8 mouse cellular contexts compared by ENCODE assay signal in the genomic region with DNA sequence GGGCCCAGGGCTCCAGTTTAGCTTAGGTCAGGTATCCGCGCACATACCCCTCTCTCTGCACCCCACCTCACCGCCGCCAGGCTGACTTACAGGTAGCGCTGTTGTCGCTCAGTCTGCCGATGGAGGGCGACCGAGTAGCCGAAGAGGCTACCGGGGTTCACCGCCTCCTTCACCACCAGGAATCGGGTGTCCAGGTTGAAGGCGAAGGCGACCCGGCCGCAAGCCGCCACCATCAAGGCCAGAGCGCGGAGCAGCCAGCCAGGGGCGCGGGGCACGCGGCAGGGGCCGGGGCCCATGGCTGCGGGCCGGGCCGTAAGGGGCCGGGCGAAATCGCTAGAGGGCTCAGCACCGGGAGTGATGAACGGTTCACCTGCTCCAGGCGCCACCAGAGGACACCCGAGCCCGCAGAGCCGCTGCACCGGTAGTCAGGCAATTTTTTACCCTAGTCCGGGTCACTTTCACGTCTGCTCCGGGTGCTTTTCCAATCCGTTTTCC. TPM values are rescaled to one million over a fixed set of nuclear protein-coding genes. Genes with fewer than 3 reads are reported as not detected.
A peak's percentile ranks its signal among the peaks of the same experiment; 100 is the strongest.
DNase-seq lines count a peak whose midpoint lies in the region; ATAC-seq and TF ChIP-seq lines count a peak whose summit lies in the region.
"Had no signal": no experiment of that assay in that cellular context is flagged by ENCODE, and none has a peak within 500 bp of the region (broad histone marks: within the 10 kb centered on the region; RNA-seq: fewer than 3 reads in every experiment).

No protein-coding gene starts in this region.

- H3K9me3 ChIP-seq in forebrain, embryonic 15.5 days: no peaks in the 10 kb centered on the region
- H3K9me3 ChIP-seq in hindbrain, embryonic 15.5 days: no peaks in the 10 kb centered on the region
- no peaks in the 10 kb centered on the region for H3K9me3 ChIP-seq in megakaryocyte, embryonic 14.5 days

- peak overlapping the region; percentile 86 for H3K4me3 ChIP-seq in brown adipose tissue, adult 24 weeks (ENCODE audit: insufficient read depth, low read depth, low read length)
- H3K4me3 ChIP-seq in forebrain, embryonic 15.5 days: peak overlapping the region; percentile 80
- H3K4me3 ChIP-seq in hindbrain, embryonic 15.5 days: peak overlapping the region; percentile 68
- peak overlapping the region; percentile 85 for H3K4me3 ChIP-seq in megakaryocyte, embryonic 14.5 days (replicated peaks)

- CTCF ChIA-PET in Patski (lab: Charles Lee): interaction anchor here (0.9 to 6.2 kb wide), 11 partner anchors 9 to 41 kb away, joined by 3 to 56 read pairs (median 6); no protein-coding TSS in a partner anchor

- POLR2A ChIA-PET in Patski (lab: Charles Lee): interaction anchor here (0.9 to 4.2 kb wide), 6 partner anchors 11 to 52 kb away, joined by 3 to 29 read pairs (median 14); no protein-coding TSS in a partner anchor

- in situ Hi-C loops in Patski (cut with MboI; ENCODE audit: low pct_unique_long_range_greater_than_20kb): loop anchor here (25.0 kb wide), 1 partner anchor 1186 kb away; a partner anchor contains a TSS

- H3K27ac ChIP-seq in brown adipose tissue, adult 24 weeks (replicated peaks; ENCODE audit: low read depth, low read length): peak overlapping the region; percentile 71
- peak overlapping the region; percentile 67 for H3K27ac ChIP-seq in forebrain, embryonic 15.5 days (replicated peaks)
- peak overlapping the region; percentile 82 for H3K27ac ChIP-seq in hindbrain, embryonic 15.5 days (replicated peaks)

- peak overlapping the region; percentile 100 for H3K4me2 ChIP-seq in forebrain, embryonic 15.5 days (replicated peaks)
- H3K4me2 ChIP-seq in hindbrain, embryonic 15.5 days: peak overlapping the region; percentile 91

- ATAC-seq in Patski: peak; percentile 17
- ATAC-seq in forebrain, embryonic 15.5 days (replicated peaks): peak; percentile 64
- peak; percentile 73 for ATAC-seq in hindbrain, embryonic 15.5 days (ENCODE audit: low FRiP score, low read depth)

- under 1% methylated on average over 42 of the region's 42 CpGs for WGBS in forebrain, embryonic 15.5 days
- under 1% methylated on average over 37 of the region's 42 CpGs for WGBS in hindbrain, embryonic 15.5 days

- intact Hi-C loops in left cerebral cortex, postnatal 14 days (cut with DNase I): loop anchor here (2.0 kb wide), 1 partner anchor 31 kb away; no protein-coding TSS in a partner anchor

- DNase-seq in Patski (ENCODE audit: low read depth, low spot score): no peak
- DNase-seq in left cerebral cortex, postnatal 14 days (ENCODE audit: low spot score in 2 of 2): peak; percentile 24 to 32
- peak; percentile 22 to 27 for DNase-seq in right cerebral cortex, postnatal 36 days (ENCODE audit: low spot score in 2 of 2)

- no peaks in the 10 kb centered on the region for H3K27me3 ChIP-seq in Patski
- H3K27me3 ChIP-seq in forebrain, embryonic 15.5 days: peaks cover 37% of the 10 kb centered on the region
- peaks cover 11% of the 10 kb centered on the region; the same call in 1 of the 2 replicates for H3K27me3 ChIP-seq in hindbrain, embryonic 15.5 days
- peaks cover 98% of the 10 kb centered on the region for H3K27me3 ChIP-seq in megakaryocyte, embryonic 14.5 days (replicated peaks)

- TF ChIP-seq CTCF in Patski (IDR thresholded peaks at IDR 0.05): peak; percentile 98

- no peaks in the 10 kb centered on the region for H3K36me3 ChIP-seq in forebrain, embryonic 15.5 days
- no peaks in the 10 kb centered on the region for H3K36me3 ChIP-seq in hindbrain, embryonic 15.5 days
- no peaks in the 10 kb centered on the region for H3K36me3 ChIP-seq in megakaryocyte, embryonic 14.5 days (replicated peaks; ENCODE audit: low read length)

- peaks cover 10% of the 10 kb centered on the region; the same call in 1 of the 2 replicates for H3K4me1 ChIP-seq in brown adipose tissue, adult 24 weeks (ENCODE audit: control insufficient read depth, insufficient read depth, insufficient read length, low read length)
- H3K4me1 ChIP-seq in forebrain, embryonic 15.5 days: peaks cover 24% of the 10 kb centered on the region
- H3K4me1 ChIP-seq in hindbrain, embryonic 15.5 days (replicated peaks): peaks cover 45% of the 10 kb centered on the region
- H3K4me1 ChIP-seq in megakaryocyte, embryonic 14.5 days: peaks cover 30% of the 10 kb centered on the region

- peak overlapping the region; percentile 71 for H3K9ac ChIP-seq in forebrain, embryonic 15.5 days (replicated peaks)
- H3K9ac ChIP-seq in hindbrain, embryonic 15.5 days: peak overlapping the region; percentile 78

RNA-seq across cellular contexts. Expression of a gene that starts 0.5 kb away (rescaled TPM):
- 355 TPM for polyA plus RNA-seq in Patski (2021)
- 2.5 and 5.0 TPM in 2 replicates for polyA plus RNA-seq in brown adipose tissue, adult 24 weeks (2012; ENCODE audit: insufficient read depth, insufficient read length, missing spikeins)
- polyA plus RNA-seq in forebrain, embryonic 15.5 days (2015; fragmentation: Nextera tagmentation; extraction: Ambion mirVana): 5.9 and 6.9 TPM in 2 replicates
- 17.9 and 19.8 TPM in 2 replicates for polyA plus RNA-seq in hindbrain, embryonic 15.5 days (2015; fragmentation: Nextera tagmentation; extraction: Ambion mirVana)
- total RNA-seq in left cerebral cortex, postnatal 14 days (2021): 10 to 100 TPM; 12.2 to 15.5 TPM
- 0.08 TPM in 1 of 2 replicates, not detected in the other for polyA plus RNA-seq in megakaryocyte, embryonic 14.5 days (2012; ENCODE audit: insufficient read depth, low replicate concordance)

RNA-seq across cellular contexts. Expression of a gene that starts 34.9 kb away (rescaled TPM):
- polyA plus RNA-seq in Patski (2021): 61.5 TPM
- polyA plus RNA-seq in brown adipose tissue, adult 24 weeks (2012; ENCODE audit: insufficient read depth, insufficient read length, missing spikeins): 224 and 274 TPM in 2 replicates
- polyA plus RNA-seq in forebrain, embryonic 15.5 days (2015; fragmentation: Nextera tagmentation; extraction: Ambion mirVana): 26.4 and 27.3 TPM in 2 replicates
- 26.2 and 33.4 TPM in 2 replicates for polyA plus RNA-seq in hindbrain, embryonic 15.5 days (2015; fragmentation: Nextera tagmentation; extraction: Ambion mirVana)
- total RNA-seq in left cerebral cortex, postnatal 14 days (2021): 10 to 100 TPM; 69.2 to 75.4 TPM
- 35.1 and 38.6 TPM in 2 replicates for polyA plus RNA-seq in megakaryocyte, embryonic 14.5 days (2012; ENCODE audit: insufficient read depth, low replicate concordance)

RNA-seq across cellular contexts. Expression of a gene that starts 43.8 kb away (rescaled TPM):
- polyA plus RNA-seq in Patski (2021): not detected
- not detected in 2 replicates for polyA plus RNA-seq in brown adipose tissue, adult 24 weeks (2012; ENCODE audit: insufficient read depth, insufficient read length, missing spikeins)
- polyA plus RNA-seq in forebrain, embryonic 15.5 days (2015; fragmentation: Nextera tagmentation; extraction: Ambion mirVana): not detected in 2 replicates
- 0.19 and 0.54 TPM in 2 replicates for polyA plus RNA-seq in hindbrain, embryonic 15.5 days (2015; fragmentation: Nextera tagmentation; extraction: Ambion mirVana)
- not detected for total RNA-seq in left cerebral cortex, postnatal 14 days (2021)
- polyA plus RNA-seq in megakaryocyte, embryonic 14.5 days (2012; ENCODE audit: insufficient read depth, low replicate concordance): not detected in 2 replicates
- total RNA-seq: left cerebral cortex, postnatal 10 days had no signal

Comparison
In these comparisons a context has a peak if more than half of its experiments do, and no peak if none do; other contexts are left out.
1. ATAC-seq: peak in every context shown above with its lines; median percentile 73 in hindbrain, embryonic 15.5 days; 64 in forebrain, embryonic 15.5 days; 17 in Patski.
2. RNA of a gene that starts 0.5 kb away (polyA plus RNA-seq): 355 TPM in Patski (single experiment); 17.9 to 19.8 TPM in hindbrain, embryonic 15.5 days, 5.9 to 6.9 TPM in forebrain, embryonic 15.5 days, 2.5 to 5.0 TPM in brown adipose tissue, adult 24 weeks and 0.08 TPM in megakaryocyte, embryonic 14.5 days; every median in the first group is over 10 times any median in the second.
3. Peak in every context shown above with its lines, with median percentiles within 50 percentile points of each other: H3K27ac ChIP-seq and H3K4me3 ChIP-seq.